Mouse (Mus musculus) CH12F3 (cell line): Measurements from ENCODE around the gene Mtmr14.

Experiments
- in situ Hi-C: fragments of 300-500 bp; cut with MboI; formaldehyde crosslinking; loops from 2 replicates; pipeline ENCODE4 v1.14.3; 2020; ENCODE audit warnings: low sequenced_read_pairs

Mtmr14 gene

DNA sequence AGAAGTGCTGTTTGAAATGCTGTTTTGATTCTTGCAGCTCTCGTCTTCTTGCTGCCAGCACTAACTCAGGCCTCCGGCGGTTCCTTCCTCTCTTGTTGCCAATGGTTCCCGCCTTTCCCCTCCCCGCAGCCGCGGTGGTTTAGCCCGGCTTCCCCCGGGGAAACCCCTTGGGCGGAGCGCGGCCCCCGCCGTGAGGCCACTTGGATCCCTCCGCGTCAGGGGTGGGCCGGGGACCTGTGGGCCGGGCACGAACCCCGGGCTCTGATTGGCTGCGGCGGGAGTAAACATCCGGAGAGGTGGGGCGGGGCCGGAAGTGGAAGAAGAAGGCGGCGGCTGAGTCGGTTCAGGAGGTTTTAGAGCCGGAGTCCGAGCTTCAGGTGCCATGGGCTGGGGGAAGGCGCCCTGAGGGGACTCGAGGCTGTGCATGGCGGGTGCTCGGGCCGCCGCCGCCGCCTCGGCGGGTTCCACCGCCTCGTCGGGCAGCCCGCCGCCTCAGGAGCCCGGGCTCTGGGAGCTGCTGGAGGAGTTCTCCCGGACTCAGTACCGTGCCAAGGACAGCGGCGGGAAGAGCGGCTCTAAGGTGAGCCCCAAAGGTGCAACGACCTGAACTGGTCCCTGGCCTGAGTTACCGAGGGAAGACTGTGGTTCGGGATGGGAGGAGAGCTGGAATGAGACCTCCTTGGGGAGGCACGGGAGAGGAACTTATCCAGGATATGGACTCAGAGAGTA lies at the start of gene Mtmr14:
Gene Mtmr14, plus strand, starts transcription at position 302 of the 729 bp plus-strand sequence.
- in situ Hi-C loops = no loop called here

DNA sequence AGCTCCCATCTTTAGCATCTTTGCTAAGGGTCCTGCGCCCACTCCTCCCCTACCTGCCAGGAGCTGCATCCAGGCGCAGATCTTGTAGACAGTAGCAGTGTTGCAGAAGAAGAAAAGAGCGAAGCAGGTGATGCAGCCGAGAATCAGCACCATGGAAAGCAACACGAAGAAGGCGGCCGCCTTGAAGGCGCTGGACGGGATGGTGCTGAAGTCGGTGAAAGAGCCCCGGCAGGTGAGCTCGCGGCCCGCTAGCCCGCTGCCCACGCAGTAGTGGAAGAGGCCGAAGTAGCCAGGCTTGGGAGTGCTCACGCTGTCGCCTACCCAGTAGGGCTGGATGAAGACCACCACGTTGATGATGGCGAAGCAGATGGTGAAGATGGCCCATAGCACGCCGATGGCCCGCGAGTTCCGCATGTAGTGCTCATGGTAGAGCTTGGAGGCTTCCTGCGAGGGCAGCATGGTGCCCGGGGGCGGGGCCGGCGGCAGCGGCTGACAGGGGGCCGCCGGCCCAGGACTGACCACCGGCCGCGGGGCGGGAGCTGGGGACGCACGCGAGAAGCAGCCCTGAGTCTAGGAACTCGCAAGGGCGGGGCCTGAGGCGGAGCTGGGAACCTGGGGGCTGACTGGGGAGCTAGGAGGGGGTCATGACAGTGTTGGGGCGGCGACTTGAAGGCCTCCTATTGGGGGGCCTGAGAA lies 43.7 kb upstream of the Mtmr14 start:
- in situ Hi-C loops = no loop called here

GRCm38 (mm10) chr6:113194517-113194840 lies 43.2 kb upstream of the Mtmr14 start:
- in situ Hi-C loops = no loop called here

GRCm38 (mm10) chr6:113194841-113195595 lies 42.6 kb upstream of the Mtmr14 start, which contains the start of gene Lhfpl4:
Lhfpl4 (minus strand) TSS chr6:113195384.
- in situ Hi-C loops = no loop called here

GRCm38 (mm10) chr6:113195596-113195992 lies 42.0 kb upstream of the Mtmr14 start:
- in situ Hi-C loops = no loop called here

- in situ Hi-C loops = no loop called here
Observed at GRCm38 (mm10) chr6:113216280-113216679, 21.4 kb upstream of the Mtmr14 start.

- in situ Hi-C loops = no loop called here
Observed at GRCm38 (mm10) chr6:113225798-113226197, 11.8 kb upstream of the Mtmr14 start.

GRCm38 (mm10) chr6:113226705-113227104 lies 10.9 kb upstream of the Mtmr14 start:
- in situ Hi-C loops = no loop called here

DNA sequence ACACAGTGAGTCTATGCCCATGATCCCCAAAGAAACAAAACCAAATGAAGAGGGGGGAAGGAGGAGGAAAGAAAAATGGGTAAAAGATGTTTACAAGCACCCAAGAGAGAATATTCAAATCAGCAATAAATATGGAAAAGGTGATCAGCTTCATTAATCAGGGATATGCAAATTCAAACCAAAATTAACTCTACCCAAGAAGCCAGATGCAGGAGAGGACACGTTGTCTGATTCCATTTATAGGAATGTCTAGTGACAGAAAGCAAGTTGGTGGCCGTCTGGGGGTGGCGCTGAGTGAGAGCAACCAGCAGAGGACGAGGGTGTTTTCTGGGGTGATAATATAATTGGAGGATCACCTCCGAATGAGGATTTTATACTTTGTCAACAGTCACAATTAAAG lies 2.5 kb upstream of the Mtmr14 start:
- in situ Hi-C loops = no loop called here

DNA sequence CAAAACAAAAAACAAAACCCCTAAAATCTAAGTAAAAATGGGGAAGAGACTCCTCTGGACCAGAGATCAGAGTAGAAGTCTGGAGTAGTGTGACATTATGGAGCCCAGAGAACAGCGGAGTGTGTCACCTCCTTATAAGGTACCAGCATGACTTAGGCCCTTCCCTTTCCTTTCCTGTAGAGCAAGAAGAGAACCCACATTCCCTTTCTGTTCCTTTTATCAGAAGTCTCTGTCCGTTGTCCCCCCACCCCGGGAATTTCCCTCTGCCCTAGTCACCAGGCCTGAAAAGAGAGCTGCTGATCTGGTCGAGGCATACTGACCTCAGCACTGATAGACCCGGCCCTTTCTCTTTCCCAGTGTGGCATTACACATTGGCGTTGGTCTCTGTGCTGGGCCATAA lies 799 bp downstream of the Mtmr14 start:
- in situ Hi-C loops = no loop called here

DNA sequence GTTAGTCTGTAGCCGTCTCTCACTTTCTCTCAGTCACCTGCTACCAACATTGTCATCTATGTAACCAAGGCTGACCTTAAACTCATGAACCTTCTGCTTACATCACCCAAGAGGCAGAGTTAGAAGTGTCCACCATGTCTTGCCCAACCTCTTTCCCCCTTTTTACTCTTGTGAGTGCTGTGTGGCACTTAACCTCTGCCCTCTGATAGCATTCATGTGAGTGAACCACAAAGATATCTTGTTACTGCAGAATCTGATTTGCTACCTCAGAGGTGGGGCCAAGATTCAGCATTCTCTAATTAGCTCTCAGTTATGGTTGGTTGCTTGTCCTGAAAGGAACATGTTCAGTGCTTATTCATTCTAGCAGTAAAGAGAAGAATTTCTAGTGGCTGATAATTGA lies 5.1 kb downstream of the Mtmr14 start:
- in situ Hi-C loops = no loop called here

- in situ Hi-C loops = no loop called here
Observed at GRCm38 (mm10) chr6:113245585-113245984, 7.9 kb downstream of the Mtmr14 start.

DNA sequence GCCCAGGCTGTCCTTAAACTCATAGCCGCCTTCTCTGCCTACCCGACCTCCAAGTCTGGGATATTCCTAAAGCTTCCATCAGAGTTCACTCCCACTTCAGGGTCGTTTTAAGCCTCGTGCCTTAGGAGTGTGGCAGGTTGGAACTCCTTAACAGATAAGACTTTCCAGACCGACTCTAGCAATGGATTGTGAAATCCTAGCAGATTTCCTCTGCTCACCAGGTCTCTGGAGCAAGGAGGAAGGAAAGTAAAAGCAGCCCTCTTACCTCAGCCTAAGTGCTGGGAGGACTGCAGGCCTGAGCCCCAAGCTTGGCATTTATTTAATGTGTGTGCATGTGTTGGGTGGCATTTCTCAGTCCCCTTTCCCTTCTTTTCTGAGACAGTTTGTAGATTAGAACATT lies 13.1 kb downstream of the Mtmr14 start:
- in situ Hi-C loops = no loop called here

- in situ Hi-C loops = no loop called here
Observed at GRCm38 (mm10) chr6:113251921-113252320, 14.3 kb downstream of the Mtmr14 start.

- in situ Hi-C loops = no loop called here
Observed at GRCm38 (mm10) chr6:113254899-113255298, 17.3 kb downstream of the Mtmr14 start.

GRCm38 (mm10) chr6:113261174-113261858 lies 23.7 kb downstream of the Mtmr14 start:
- in situ Hi-C loops = no loop called here

- in situ Hi-C loops = no loop called here
Observed at GRCm38 (mm10) chr6:113263531-113263930, 25.9 kb downstream of the Mtmr14 start.

DNA sequence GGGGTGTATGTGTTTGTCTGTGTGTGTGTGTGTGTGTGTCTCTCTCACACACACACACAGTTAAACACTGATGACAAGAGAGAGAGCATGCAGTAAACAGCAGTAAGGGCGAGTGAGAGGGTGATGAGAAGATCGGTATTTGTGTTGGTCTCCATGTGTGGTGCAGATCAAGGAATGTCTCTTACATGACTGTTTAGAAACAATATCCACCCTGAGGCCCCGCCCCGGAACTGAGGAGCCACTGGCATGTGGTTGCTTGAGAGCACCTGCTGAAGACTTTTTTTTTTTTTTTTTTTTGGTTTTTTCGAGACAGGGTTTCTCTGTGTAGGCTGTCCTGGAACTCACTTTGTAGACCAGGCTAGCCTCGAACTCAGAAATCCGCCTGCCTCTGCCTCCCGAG lies 26.8 kb downstream of the Mtmr14 start:
- in situ Hi-C loops = no loop called here

- in situ Hi-C loops = no loop called here
Observed at GRCm38 (mm10) chr6:113266996-113267655, 29.5 kb downstream of the Mtmr14 start.

DNA sequence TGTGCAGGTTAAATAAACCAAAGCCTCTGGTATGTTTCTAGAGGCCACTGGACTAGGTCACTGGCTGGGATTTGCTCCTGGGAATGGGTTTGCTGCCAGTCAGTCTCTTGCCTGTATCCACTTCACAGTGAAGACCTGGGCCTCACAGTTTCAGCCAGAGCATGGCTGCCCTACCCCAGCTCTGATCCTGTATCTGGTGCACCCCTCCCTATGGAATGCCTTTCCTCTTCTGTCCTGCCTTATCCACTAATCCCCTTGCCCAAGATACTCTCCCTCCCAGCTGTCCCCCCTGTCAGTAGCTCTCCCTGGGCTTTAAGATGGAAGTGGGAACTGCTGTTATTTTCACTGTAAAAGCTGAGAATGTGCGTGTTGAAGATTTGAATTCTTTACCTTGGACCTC lies 30.3 kb downstream of the Mtmr14 start:
- in situ Hi-C loops = no loop called here

DNA sequence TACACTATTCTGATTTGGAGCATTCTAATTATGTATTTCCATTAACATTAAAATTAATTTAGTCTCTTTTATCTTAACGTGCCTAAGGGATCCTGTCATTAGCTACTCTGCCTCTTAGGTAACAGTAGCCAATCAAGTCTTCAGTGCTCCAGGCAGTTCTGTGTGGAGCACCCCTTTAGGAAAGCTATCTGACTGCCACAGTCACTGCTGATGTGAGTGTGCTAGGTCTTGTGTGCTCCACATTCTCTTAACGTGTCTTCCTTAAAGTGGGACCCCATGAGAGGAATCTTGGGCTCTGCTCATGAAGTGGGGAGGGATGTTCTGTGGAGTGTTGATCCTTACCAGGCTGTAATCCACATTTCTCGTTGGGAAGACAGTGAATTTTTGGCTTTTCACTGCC lies 34.7 kb downstream of the Mtmr14 start:
- in situ Hi-C loops = no loop called here
